Mouse (Mus musculus) erythroblast, embryonic 14.5 days (primary cell): ENCODE measurements around the gene Abhd17c. TPM values are rescaled to one million over a fixed set of nuclear protein-coding genes. Genes with fewer than 3 reads are reported as not detected.

ENCODE experiments used
- H3K27me3 ChIP-seq: 2 replicates; pipeline ENCODE4 v1.6.1; 2012; ENCODE audit warnings: inconsistent platforms; ENCODE audit not compliant: control insufficient read depth
- H3K36me3 ChIP-seq: 2 replicates; pipeline ENCODE4 v1.6.1; 2012; ENCODE audit warnings: mild to moderate bottlenecking, inconsistent platforms; ENCODE audit not compliant: control insufficient read depth
- H3K4me1 ChIP-seq: 2 replicates; pipeline ENCODE4 v1.6.1; 2012; ENCODE audit warnings: inconsistent platforms; ENCODE audit not compliant: control insufficient read depth
- H3K4me3 ChIP-seq: replicated peaks from 2 replicates; pipeline ENCODE3; 2012; ENCODE audit warnings: moderate library complexity, mild to moderate bottlenecking, inconsistent platforms
- H3K9me3 ChIP-seq: 2 replicates; pipeline ENCODE4 v1.6.1; 2012; ENCODE audit warnings: low read length, inconsistent platforms, mixed read lengths; ENCODE audit not compliant: control insufficient read depth
- GATA1 ChIP-seq: IDR thresholded peaks from 2 replicates; pipeline ENCODE4 v1.6.1; 2012; ENCODE audit warnings: low read length, inconsistent platforms, mixed read lengths
- TAL1 ChIP-seq: IDR thresholded peaks from 3 replicates; pipeline ENCODE4 v1.6.1; 2012; ENCODE audit warnings: low read length, inconsistent platforms, mixed read lengths
- polyA plus RNA-seq: library from polyadenylated mRNA; stranded (reverse); fragments of >175 nt; gene quantifications from 2 replicates; pipeline ENCODE4 v1.2.3, GENCODE M21; 2012

Gene Abhd17c
- polyA plus RNA-seq, 1 experiment: 0.47 TPM

- TF ChIP-seq GATA1 (no peak), TAL1 (no peak)
- Histone ChIP-seq H3K27me3 (peaks cover 8% of the 10 kb centered on the region), H3K4me1 (peaks cover 63% of the 10 kb centered on the region), H3K36me3 (peaks cover 8% of the 10 kb centered on the region), H3K9me3 (no peaks in the 10 kb centered on the region), H3K4me3 (no peak overlapping the region)
Measured at GRCm38 (mm10) chr7:84147746-84148145, 3.9 kb downstream of the Abhd17c start.

GRCm38 (mm10) chr7:84145633-84146032 lies 6.1 kb downstream of the Abhd17c start:
- H3K9me3 ChIP-seq: no peaks in the 10 kb centered on the region
- no peak overlapping the region for H3K4me3 ChIP-seq
- peaks cover 45% of the 10 kb centered on the region for H3K4me1 ChIP-seq
- H3K27me3 ChIP-seq: peaks cover under 1% of the 10 kb centered on the region
- TF ChIP-seq GATA1 (no peak), TAL1 (no peak)
- peaks cover 8% of the 10 kb centered on the region for H3K36me3 ChIP-seq

GRCm38 (mm10) chr7:84142736-84143473 lies 8.8 kb downstream of the Abhd17c start:
- Histone ChIP-seq H3K9me3 (no peaks in the 10 kb centered on the region), H3K4me1 (peaks cover 28% of the 10 kb centered on the region), H3K4me3 (no peak overlapping the region), H3K27me3 (no peaks in the 10 kb centered on the region), H3K36me3 (peaks cover under 1% of the 10 kb centered on the region)
- TF ChIP-seq GATA1 (no peak), TAL1 (no peak)

- no peaks in the 10 kb centered on the region; the same call in 1 of the 2 replicates for H3K36me3 ChIP-seq
- H3K4me3 ChIP-seq: no peak overlapping the region
- H3K4me1 ChIP-seq: peaks cover 25% of the 10 kb centered on the region
- TF ChIP-seq TAL1 (no peak), GATA1 (no peak)
- H3K27me3 ChIP-seq: no peaks in the 10 kb centered on the region
- no peaks in the 10 kb centered on the region for H3K9me3 ChIP-seq
Measured at GRCm38 (mm10) chr7:84142196-84142595, 9.5 kb downstream of the Abhd17c start.

GRCm38 (mm10) chr7:84139566-84139965 lies 12.1 kb downstream of the Abhd17c start:
- no peak for TF ChIP-seq TAL1
- TF ChIP-seq GATA1: no peak
- Histone ChIP-seq H3K36me3 (no peaks in the 10 kb centered on the region; the same call in 1 of the 2 replicates), H3K27me3 (no peaks in the 10 kb centered on the region), H3K4me3 (no peak overlapping the region), H3K9me3 (no peaks in the 10 kb centered on the region), H3K4me1 (peaks cover 10% of the 10 kb centered on the region)

GRCm38 (mm10) chr7:84138731-84139130 lies 13.0 kb downstream of the Abhd17c start:
- TF ChIP-seq GATA1: no peak
- no peak for TF ChIP-seq TAL1
- H3K4me3 ChIP-seq: no peak overlapping the region
- no peaks in the 10 kb centered on the region for H3K9me3 ChIP-seq
- no peaks in the 10 kb centered on the region; the same call in 1 of the 2 replicates for H3K36me3 ChIP-seq
- peaks cover 3% of the 10 kb centered on the region for H3K4me1 ChIP-seq
- H3K27me3 ChIP-seq: no peaks in the 10 kb centered on the region

- no peaks in the 10 kb centered on the region; the same call in 1 of the 2 replicates for H3K4me1 ChIP-seq
- no peaks in the 10 kb centered on the region for H3K9me3 ChIP-seq
- no peaks in the 10 kb centered on the region for H3K27me3 ChIP-seq
- no peak overlapping the region for H3K4me3 ChIP-seq
- no peaks in the 10 kb centered on the region for H3K36me3 ChIP-seq
- TF ChIP-seq GATA1: no peak
- no peak for TF ChIP-seq TAL1
Measured at GRCm38 (mm10) chr7:84137779-84138178, 13.9 kb downstream of the Abhd17c start.

GRCm38 (mm10) chr7:84135799-84136700 lies 15.6 kb downstream of the Abhd17c start:
- H3K4me3 ChIP-seq: no peak overlapping the region
- no peaks in the 10 kb centered on the region; the same call in 1 of the 2 replicates for H3K4me1 ChIP-seq
- no peak for TF ChIP-seq GATA1
- no peak for TF ChIP-seq TAL1
- no peaks in the 10 kb centered on the region for H3K9me3 ChIP-seq
- no peaks in the 10 kb centered on the region for H3K36me3 ChIP-seq
- H3K27me3 ChIP-seq: no peaks in the 10 kb centered on the region

- TF ChIP-seq TAL1 (no peak), GATA1 (no peak)
- Histone ChIP-seq H3K27me3 (no peaks in the 10 kb centered on the region), H3K36me3 (no peaks in the 10 kb centered on the region; the same call in 1 of the 2 replicates), H3K9me3 (no peaks in the 10 kb centered on the region), H3K4me1 (no peaks in the 10 kb centered on the region; the same call in 1 of the 2 replicates), H3K4me3 (no peak overlapping the region)
Measured at GRCm38 (mm10) chr7:84132704-84133103, 19.0 kb downstream of the Abhd17c start.
